Mouse (Mus musculus) spleen, adult 2 months (tissue): ENCODE results near the gene Mpi. TPM values are rescaled to one million over a fixed set of nuclear protein-coding genes. Genes with fewer than 3 reads are reported as not detected.

Experiments
- DNase-seq, 2 experiments: peaks; one replicate each; pipeline versions ENCODE4 v3.0.0 to v3.0.0-alpha.2; 2012 to 2021; ENCODE audit warnings: low spot score in 2 of 2, low read depth in 1 of 2
- H3K27ac ChIP-seq: fragments of 200-500 bp; 2 replicates; pipeline ENCODE4 v1.5.1; 2012; ENCODE audit warnings: low read length, inconsistent platforms; ENCODE audit not compliant: insufficient read depth
- H3K27me3 ChIP-seq: fragments of 200-500 bp; 2 replicates; pipeline ENCODE4 v1.6.1; 2012; ENCODE audit warnings: mild to moderate bottlenecking, moderate library complexity, low read length, inconsistent platforms; ENCODE audit not compliant: control insufficient read depth, insufficient read depth
- H3K36me3 ChIP-seq: fragments of 200-500 bp; 2 replicates; pipeline ENCODE4 v1.6.1; 2012; ENCODE audit warnings: mild to moderate bottlenecking, low read length, inconsistent platforms; ENCODE audit not compliant: control insufficient read depth, insufficient read depth
- H3K4me1 ChIP-seq: fragments of 200-500 bp; 2 replicates; pipeline ENCODE4 v1.6.1; 2011; ENCODE audit warnings: inconsistent platforms; ENCODE audit not compliant: control insufficient read depth, insufficient read depth, insufficient read length
- H3K4me3 ChIP-seq: fragments of 200-500 bp; 2 replicates; pipeline ENCODE4 v1.5.1; 2011; ENCODE audit warnings: mild to moderate bottlenecking, inconsistent platforms; ENCODE audit not compliant: insufficient read depth, insufficient read length; ENCODE audit errors: extremely low read depth
- CTCF ChIP-seq: fragments of 200-500 bp; IDR thresholded peaks from 2 replicates; pipeline ENCODE4 v1.5.1; 2011; ENCODE audit warnings: mild to moderate bottlenecking, inconsistent platforms; ENCODE audit not compliant: insufficient read depth, insufficient read length, insufficient replicate concordance; ENCODE audit errors: extremely low read depth
- POLR2A ChIP-seq: fragments of 200-500 bp; IDR thresholded peaks from 2 replicates; pipeline ENCODE4 v1.6.1; 2011; ENCODE audit warnings: low read depth, low read length, inconsistent platforms
- WGBS: fragments of 180-500 bp; shearing (Covaris S2); methylation state at CpG from one replicate; pipeline ENCODE4 v1.1.7; 2018; 5-methylcytosine and 5-hydroxymethylcytosine counted together
- polyA plus RNA-seq: library from polyadenylated mRNA; depleted of rRNA; stranded (reverse); fragments of >200 nt; gene quantifications from 2 replicates; pipeline ENCODE4 v1.2.3, GENCODE M21; 2012

Mpi gene
- polyA plus RNA-seq, 1 experiment: 16.7 TPM

DNA sequence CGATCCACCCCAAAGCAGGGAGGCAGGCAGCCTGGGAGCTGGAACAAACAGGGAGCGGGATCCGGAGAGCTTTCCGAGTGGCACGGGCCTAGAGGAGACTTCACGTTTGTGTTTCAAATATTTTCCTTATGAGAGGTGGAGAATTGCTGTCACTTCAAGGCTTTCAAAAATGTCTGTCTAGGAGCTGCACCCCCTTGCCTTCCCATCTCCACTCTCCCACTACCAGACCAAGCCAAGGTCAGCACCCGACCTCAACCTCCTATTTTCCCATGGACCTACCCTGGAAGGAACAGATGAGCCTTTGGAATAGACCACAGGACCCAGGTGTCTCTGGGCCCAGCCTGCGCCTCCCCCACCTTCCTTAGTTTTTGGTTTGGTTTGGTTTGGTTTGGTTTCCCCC, 44.7 kb upstream of the Mpi start:
- H3K27ac ChIP-seq: no peak overlapping the region
- peaks cover 22% of the 10 kb centered on the region for H3K36me3 ChIP-seq
- TF ChIP-seq POLR2A (no peak), CTCF (no peak)

GRCm38 (mm10) chr9:57594174-57594509, 41.6 kb upstream of the Mpi start:
- Histone ChIP-seq H3K4me1 (peaks cover under 1% of the 10 kb centered on the region; the same call in 1 of the 2 replicates), H3K27me3 (no peaks in the 10 kb centered on the region), H3K4me3 (no peak overlapping the region), H3K27ac (no peak overlapping the region), H3K36me3 (peaks cover 30% of the 10 kb centered on the region)
- WGBS: 89% methylated on average over 9 of the region's 9 CpGs
- DNase-seq: no peak
- TF ChIP-seq POLR2A (no peak), CTCF (no peak)

More for the DNA sequence above, 44.7 kb upstream of the Mpi start:
- 87% methylated on average over 8 of the region's 8 CpGs for WGBS
- Histone ChIP-seq H3K4me1 (no peaks in the 10 kb centered on the region), H3K4me3 (no peak overlapping the region), H3K27me3 (no peaks in the 10 kb centered on the region)
- no peak for DNase-seq

DNA sequence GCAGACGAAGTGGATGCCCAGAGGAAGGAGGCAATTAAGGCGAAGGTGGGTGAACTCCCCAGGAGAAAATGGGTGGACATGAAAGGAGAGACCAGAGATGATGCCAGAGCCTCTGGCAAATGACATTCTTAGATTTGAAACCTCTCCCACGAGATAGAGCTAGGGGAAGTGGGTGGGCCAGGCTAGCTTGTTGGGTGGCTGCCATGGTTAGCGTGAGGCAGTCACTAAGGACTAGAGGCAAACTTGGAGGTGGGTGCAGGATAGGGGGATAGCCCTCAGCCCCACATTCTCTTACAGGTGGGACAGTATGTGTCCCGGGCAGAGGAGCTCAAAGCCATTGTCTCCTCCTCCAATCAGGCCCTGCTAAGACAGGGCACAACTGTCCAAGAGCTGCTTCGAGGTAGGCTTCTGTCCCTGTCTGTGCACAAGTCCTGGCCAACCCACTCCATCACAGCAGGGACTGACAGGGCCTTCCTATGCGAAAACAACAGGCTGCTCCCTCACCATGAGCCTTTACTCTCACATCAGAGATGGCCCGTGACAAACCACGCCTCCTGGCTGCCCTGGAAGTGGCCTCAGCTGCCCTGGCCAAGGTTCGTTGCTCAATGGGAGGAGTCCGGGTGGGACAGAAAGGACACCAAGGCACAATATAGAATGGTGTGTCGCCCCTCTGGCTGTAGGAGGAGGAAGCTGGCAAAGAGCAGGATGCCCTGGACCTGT, 41.1 kb upstream of the Mpi start:
- 83% methylated on average over 12 of the region's 12 CpGs for WGBS
- H3K27me3 ChIP-seq: no peaks in the 10 kb centered on the region
- H3K36me3 ChIP-seq: peaks cover 30% of the 10 kb centered on the region
- no peak overlapping the region for H3K4me3 ChIP-seq
- no peak for TF ChIP-seq POLR2A
- TF ChIP-seq CTCF: no peak
- H3K4me1 ChIP-seq: peaks cover 5% of the 10 kb centered on the region; the same call in 1 of the 2 replicates
- no peak overlapping the region for H3K27ac ChIP-seq
- no peak for DNase-seq

GRCm38 (mm10) chr9:57590726-57591125, 38.2 kb upstream of the Mpi start:
- H3K27ac ChIP-seq: no peak overlapping the region
- TF ChIP-seq CTCF (no peak), POLR2A (no peak)
- peaks cover 36% of the 10 kb centered on the region for H3K36me3 ChIP-seq
- 72% methylated on average over 5 of the region's 5 CpGs for WGBS
- H3K27me3 ChIP-seq: no peaks in the 10 kb centered on the region
- H3K4me1 ChIP-seq: peaks cover 5% of the 10 kb centered on the region; the same call in 1 of the 2 replicates
- no peak overlapping the region for H3K4me3 ChIP-seq
- DNase-seq: no peak

DNA sequence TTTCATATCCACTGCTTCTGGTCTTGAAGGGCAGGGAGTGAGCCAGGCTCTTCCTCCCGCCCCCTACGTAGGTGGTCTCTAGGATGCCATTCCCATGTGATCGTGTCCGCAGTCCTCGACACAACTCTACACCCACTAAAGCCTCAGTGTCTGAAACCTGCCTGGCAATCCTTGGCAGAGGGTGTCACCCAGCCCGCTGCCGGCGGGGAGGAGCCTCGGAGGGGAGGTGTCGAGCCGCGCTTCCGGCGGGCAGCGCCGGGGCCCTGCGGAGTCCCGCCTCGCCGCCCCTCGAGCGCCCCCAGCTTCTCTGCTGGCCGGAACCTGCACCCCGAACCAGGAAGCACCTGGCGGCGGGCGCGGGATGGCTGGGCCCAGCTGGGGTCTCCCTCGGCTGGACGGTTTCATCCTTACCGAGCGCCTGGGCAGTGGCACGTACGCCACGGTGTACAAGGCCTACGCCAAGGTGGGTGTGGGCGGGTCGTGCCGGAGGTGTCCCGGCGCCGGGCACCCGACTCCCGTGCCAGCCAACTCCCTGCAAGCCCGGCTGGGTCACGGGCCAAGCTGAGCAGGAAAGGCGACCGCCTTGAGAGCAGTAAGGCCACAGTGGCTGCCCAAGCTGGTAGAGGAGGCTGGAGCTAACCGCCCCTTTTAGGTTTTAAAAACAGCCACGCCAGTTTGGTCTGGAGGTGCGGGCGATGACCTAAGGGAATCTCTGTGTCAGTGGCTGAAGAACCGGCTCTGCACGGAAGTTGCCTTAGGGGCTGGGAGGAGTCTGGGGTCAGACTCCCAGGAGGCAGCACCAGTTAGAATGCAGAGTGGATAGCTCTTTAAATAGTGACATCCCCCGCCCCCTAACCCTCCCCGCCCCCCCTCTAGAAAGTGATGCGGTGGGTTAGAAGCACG, 36.9 kb upstream of the Mpi start, which contains the start of gene Ulk3:
Gene Ulk3 (plus strand): TSS at position 229 of the 903 bp plus-strand sequence.
- TF ChIP-seq POLR2A (peak; percentile 41; the same call in 1 of the 2 replicates), CTCF (0 out of 2 replicates have a peak, but pooled peaks have one; percentile 17)
- DNase-seq: peak; percentile 33 to 87
- Histone ChIP-seq H3K4me3 (peak within 1 kb of the TSS; percentile 82), H3K36me3 (peaks cover 29% of the 10 kb centered on the region), H3K27me3 (no peaks in the 10 kb centered on the region), H3K27ac (peak within 1 kb of the TSS; percentile 89), H3K4me1 (peaks cover 5% of the 10 kb centered on the region; the same call in 1 of the 2 replicates)
- WGBS: under 1% methylated on average over 52 of the region's 58 CpGs

GRCm38 (mm10) chr9:57584991-57585390, 32.4 kb upstream of the Mpi start:
- TF ChIP-seq CTCF (no peak), POLR2A (no peak)
- 63% methylated on average over 3 of the region's 3 CpGs for WGBS
- Histone ChIP-seq H3K4me3 (no peak overlapping the region), H3K27ac (no peak overlapping the region), H3K27me3 (no peaks in the 10 kb centered on the region), H3K36me3 (peaks cover 39% of the 10 kb centered on the region), H3K4me1 (peaks cover 5% of the 10 kb centered on the region; the same call in 1 of the 2 replicates)
- DNase-seq: no peak
